Mouse (Mus musculus): ENCODE data around the gene 1190002N15Rik. TPM values are rescaled to one million over a fixed set of nuclear protein-coding genes. Genes with fewer than 3 reads are reported as not detected.

1190002N15Rik gene
- 49.7 and 56.2 TPM in 2 replicates for polyA plus RNA-seq (2014; fragmentation: Nextera tagmentation; extraction: Ambion mirVana)

DNA sequence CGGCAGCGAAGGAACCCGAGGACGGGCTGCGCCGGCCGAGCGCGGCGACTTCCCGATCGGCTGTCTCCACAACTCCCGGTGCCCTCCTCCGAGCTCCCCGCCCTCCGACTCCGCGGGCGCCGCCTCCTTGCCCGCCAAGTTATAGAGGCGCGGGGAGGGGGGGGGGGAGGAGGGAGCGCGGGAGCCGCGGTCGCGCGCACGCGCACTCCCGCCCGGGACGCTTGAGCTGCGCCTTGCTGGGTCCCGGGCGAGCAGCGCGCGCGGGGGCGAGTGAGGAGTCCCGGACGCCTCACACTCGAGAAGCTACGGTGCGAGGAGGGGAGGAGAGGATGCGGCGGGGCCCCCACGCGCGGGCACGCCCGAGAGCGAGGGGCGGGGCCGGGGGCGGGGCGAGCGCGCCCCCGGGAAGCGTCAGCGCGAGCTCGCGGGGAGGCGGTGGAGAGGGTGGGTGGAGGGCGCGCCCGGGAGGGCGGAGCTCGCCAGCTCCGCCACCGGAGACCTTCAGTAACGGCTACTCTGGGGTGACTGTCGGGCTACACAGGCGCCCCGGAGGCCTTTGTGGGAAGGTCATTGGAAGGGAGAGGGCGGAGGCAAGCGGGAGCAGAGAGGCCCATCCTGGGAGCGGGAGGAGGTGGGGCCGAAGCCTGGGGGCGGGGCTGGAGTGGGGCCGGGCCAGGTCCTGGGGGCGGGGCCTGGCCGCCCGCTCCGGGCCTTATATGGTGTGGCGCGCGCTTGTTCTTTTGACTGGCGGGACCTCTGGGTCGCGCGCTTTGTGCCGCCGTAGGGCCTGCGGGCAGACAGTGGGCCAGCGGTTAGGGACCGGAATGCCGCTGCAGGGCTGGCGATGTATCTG, at the start of gene 1190002N15Rik:
Gene 1190002N15Rik (minus strand): TSS at position 112 of the 853 bp plus-strand sequence.
- peak within 1 kb of the TSS; percentile 66 to 79 for H3K4me3 ChIP-seq (ENCODE audit: control insufficient read depth in 1 of 2, insufficient read depth in 1 of 2, low read depth in 1 of 2, low read length in 2 of 2)
- no peaks in the 10 kb centered on the region for H3K27me3 ChIP-seq (ENCODE audit: control insufficient read depth, insufficient read depth, low read length)
- peak within 1 kb of the TSS; percentile 94 to 98 for H3K27ac ChIP-seq (replicated peaks in 1 of 2; ENCODE audit: control insufficient read depth in 1 of 2, insufficient read depth in 1 of 2, low read depth in 2 of 2, low read length in 2 of 2)
- no peaks in the 10 kb centered on the region for H3K36me3 ChIP-seq (ENCODE audit: control insufficient read depth, insufficient read depth, low read length)
- peak; percentile 91 for ATAC-seq (ENCODE audit: insufficient number of reproducible peaks, insufficient read depth, low FRiP score, low read depth)
- peak within 1 kb of the TSS; percentile 95 for H3K9ac ChIP-seq (ENCODE audit: low read length)
- peaks cover 0 to 13% of the 10 kb centered on the region in 2 experiments; a peak in 3 of 4 replicates for H3K4me1 ChIP-seq (ENCODE audit: control insufficient read depth in 2 of 2, insufficient read depth in 2 of 2, low read length in 2 of 2)
- no peaks in the 10 kb centered on the region for H3K9me3 ChIP-seq (ENCODE audit: control insufficient read depth, low read length)
- WGBS: under 1% methylated on average over 85 of the region's 104 CpGs
- H3K4me2 ChIP-seq (ENCODE audit: low read length): peak within 1 kb of the TSS; percentile 73

DNA sequence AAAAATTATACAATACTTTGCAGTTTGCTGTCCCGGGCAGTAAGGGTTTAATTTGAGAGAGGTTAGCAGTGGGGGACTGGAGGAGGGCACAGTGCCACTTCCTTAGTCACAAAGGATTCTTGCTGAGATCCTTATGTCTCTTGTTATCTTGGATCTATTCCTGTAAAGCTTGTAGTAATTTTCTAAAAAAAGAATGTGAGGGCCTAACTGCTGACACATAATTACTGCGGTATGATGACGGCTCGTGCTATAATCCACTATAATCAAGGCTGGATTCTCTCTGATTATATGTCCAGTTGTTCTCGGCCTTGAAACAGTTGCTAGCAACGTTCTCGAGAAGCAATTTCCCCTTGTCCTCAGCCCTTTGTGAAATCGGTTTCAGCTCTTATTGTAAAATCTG, 44.4 kb upstream of the 1190002N15Rik start:
- no peak overlapping the region; a peak in 1 of 4 replicates for H3K27ac ChIP-seq (replicated peaks in 1 of 2; ENCODE audit: control insufficient read depth in 1 of 2, insufficient read depth in 1 of 2, low read depth in 2 of 2, low read length in 2 of 2)
- no peak overlapping the region; the same call in 1 of the 2 replicates for H3K9ac ChIP-seq (ENCODE audit: low read length)
- 33% methylated on average over 8 of the region's 8 CpGs for WGBS
- no peaks in the 10 kb centered on the region for H3K9me3 ChIP-seq (ENCODE audit: control insufficient read depth, low read length)
- H3K27me3 ChIP-seq (ENCODE audit: control insufficient read depth, insufficient read depth, low read length): no peaks in the 10 kb centered on the region
- H3K4me2 ChIP-seq (ENCODE audit: low read length): peak overlapping the region; percentile 32; the same call in 1 of the 2 replicates
- H3K4me1 ChIP-seq (ENCODE audit: control insufficient read depth in 2 of 2, insufficient read depth in 2 of 2, low read length in 2 of 2): peaks cover 2 to 14% of the 10 kb centered on the region in 2 experiments; a peak in 3 of 4 replicates
- no peak overlapping the region for H3K4me3 ChIP-seq (ENCODE audit: control insufficient read depth in 1 of 2, insufficient read depth in 1 of 2, low read depth in 1 of 2, low read length in 2 of 2)
- no peak for ATAC-seq (ENCODE audit: insufficient number of reproducible peaks, insufficient read depth, low FRiP score, low read depth)
- no peaks in the 10 kb centered on the region for H3K36me3 ChIP-seq (ENCODE audit: control insufficient read depth, insufficient read depth, low read length)

DNA sequence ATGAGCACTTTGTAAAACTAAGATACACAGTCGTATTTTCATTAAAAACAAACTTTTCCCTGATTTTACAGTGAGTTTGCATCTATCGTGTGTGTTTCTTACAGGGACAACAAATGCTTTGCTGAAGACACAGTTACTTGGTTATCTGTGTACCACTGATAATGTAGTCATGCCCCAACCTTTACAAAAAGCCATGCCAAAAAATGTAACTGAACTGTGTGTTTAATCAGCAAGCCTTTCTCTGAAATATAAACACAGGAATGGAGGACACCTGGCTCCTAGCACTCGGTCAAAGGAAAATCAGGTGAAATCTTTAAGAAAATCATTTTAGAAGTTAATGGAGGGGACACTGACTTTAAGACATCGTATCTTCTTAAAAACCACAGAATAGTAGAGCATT, 43.8 kb upstream of the 1190002N15Rik start:
- Histone ChIP-seq H3K36me3 (ENCODE audit: control insufficient read depth, insufficient read depth, low read length) (no peaks in the 10 kb centered on the region), H3K9ac (ENCODE audit: low read length) (no peak overlapping the region), H3K4me2 (ENCODE audit: low read length) (no peak overlapping the region), H3K27ac (replicated peaks in 1 of 2; ENCODE audit: control insufficient read depth in 1 of 2, insufficient read depth in 1 of 2, low read depth in 2 of 2, low read length in 2 of 2) (no peak overlapping the region), H3K9me3 (ENCODE audit: control insufficient read depth, low read length) (no peaks in the 10 kb centered on the region), H3K4me3 (ENCODE audit: control insufficient read depth in 1 of 2, insufficient read depth in 1 of 2, low read depth in 1 of 2, low read length in 2 of 2) (no peak overlapping the region), H3K27me3 (ENCODE audit: control insufficient read depth, insufficient read depth, low read length) (no peaks in the 10 kb centered on the region), H3K4me1 (ENCODE audit: control insufficient read depth in 2 of 2, insufficient read depth in 2 of 2, low read length in 2 of 2) (peaks cover 2 to 14% of the 10 kb centered on the region in 2 experiments; a peak in 3 of 4 replicates)
- ATAC-seq (ENCODE audit: insufficient number of reproducible peaks, insufficient read depth, low FRiP score, low read depth): no peak
- 79% methylated on average over 4 of the region's 4 CpGs for WGBS

DNA sequence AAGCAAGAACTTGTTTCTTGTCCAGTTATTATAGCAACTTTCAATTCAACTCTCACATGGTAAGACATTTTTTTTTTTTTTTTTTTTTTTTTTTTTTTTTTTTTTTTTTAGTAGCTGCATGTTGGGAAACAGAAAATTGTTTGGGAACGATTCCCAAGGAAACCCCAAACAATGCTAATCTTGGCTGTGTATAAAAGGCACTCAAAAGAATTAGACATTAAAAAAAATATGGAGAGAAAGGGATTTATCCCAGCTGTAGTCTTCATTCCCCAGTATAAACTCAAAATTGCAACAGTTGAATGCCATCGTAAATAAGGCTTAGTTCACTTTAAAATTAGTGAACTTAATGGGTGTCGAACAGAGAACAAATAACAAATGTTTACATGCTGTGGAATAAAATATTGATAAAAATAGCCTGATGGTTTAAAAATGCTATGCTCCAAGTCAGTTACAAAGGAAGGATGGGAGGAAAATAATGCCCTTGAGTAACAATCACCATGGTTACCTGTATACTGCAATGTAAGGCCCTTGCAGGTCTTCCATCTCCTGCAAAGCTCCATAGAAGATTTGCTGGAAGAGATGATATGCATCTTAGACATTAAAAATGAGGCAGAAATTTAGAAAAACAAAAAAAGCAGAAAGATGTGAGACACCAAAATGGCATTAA, 42.3 kb upstream of the 1190002N15Rik start:
- Histone ChIP-seq H3K4me3 (ENCODE audit: control insufficient read depth in 1 of 2, insufficient read depth in 1 of 2, low read depth in 1 of 2, low read length in 2 of 2) (no peak overlapping the region), H3K27ac (replicated peaks in 1 of 2; ENCODE audit: control insufficient read depth in 1 of 2, insufficient read depth in 1 of 2, low read depth in 2 of 2, low read length in 2 of 2) (no peak overlapping the region), H3K4me2 (ENCODE audit: low read length) (no peak overlapping the region), H3K36me3 (ENCODE audit: control insufficient read depth, insufficient read depth, low read length) (no peaks in the 10 kb centered on the region), H3K9me3 (ENCODE audit: control insufficient read depth, low read length) (no peaks in the 10 kb centered on the region), H3K4me1 (ENCODE audit: control insufficient read depth in 2 of 2, insufficient read depth in 2 of 2, low read length in 2 of 2) (peaks cover 2 to 14% of the 10 kb centered on the region in 2 experiments; a peak in 3 of 4 replicates), H3K9ac (ENCODE audit: low read length) (no peak overlapping the region), H3K27me3 (ENCODE audit: control insufficient read depth, insufficient read depth, low read length) (no peaks in the 10 kb centered on the region)
- no peak for ATAC-seq (ENCODE audit: insufficient number of reproducible peaks, insufficient read depth, low FRiP score, low read depth)
- WGBS: 87% methylated on average over 3 of the region's 3 CpGs

DNA sequence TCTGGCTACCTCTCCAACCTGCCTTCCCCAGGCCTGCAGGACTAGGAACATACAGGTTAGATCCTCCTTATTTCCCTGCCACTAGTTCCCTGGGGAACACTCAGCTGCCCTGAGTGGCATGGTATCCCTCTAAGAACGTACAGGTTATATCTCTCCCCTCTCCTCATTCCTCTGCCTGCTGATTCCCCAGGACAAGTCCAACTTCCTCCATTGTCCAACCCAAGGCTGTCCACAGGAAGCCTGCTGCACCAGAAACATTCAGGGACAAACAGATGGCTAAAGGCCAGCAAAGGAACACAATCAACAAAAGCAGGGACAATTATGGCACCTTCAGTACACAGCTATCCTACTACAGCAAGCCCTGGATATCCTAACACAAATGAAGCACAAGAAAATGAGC, 33.9 kb upstream of the 1190002N15Rik start:
- Histone ChIP-seq H3K27ac (replicated peaks in 1 of 2; ENCODE audit: control insufficient read depth in 1 of 2, insufficient read depth in 1 of 2, low read depth in 2 of 2, low read length in 2 of 2) (no peak overlapping the region), H3K36me3 (ENCODE audit: control insufficient read depth, insufficient read depth, low read length) (no peaks in the 10 kb centered on the region), H3K4me3 (ENCODE audit: control insufficient read depth in 1 of 2, insufficient read depth in 1 of 2, low read depth in 1 of 2, low read length in 2 of 2) (no peak overlapping the region), H3K9me3 (ENCODE audit: control insufficient read depth, low read length) (no peaks in the 10 kb centered on the region), H3K9ac (ENCODE audit: low read length) (no peak overlapping the region), H3K4me1 (ENCODE audit: control insufficient read depth in 2 of 2, insufficient read depth in 2 of 2, low read length in 2 of 2) (no peaks in the 10 kb centered on the region; a peak in 1 of 4 replicates), H3K4me2 (ENCODE audit: low read length) (no peak overlapping the region), H3K27me3 (ENCODE audit: control insufficient read depth, insufficient read depth, low read length) (no peaks in the 10 kb centered on the region)
- no peak for ATAC-seq (ENCODE audit: insufficient number of reproducible peaks, insufficient read depth, low FRiP score, low read depth)
- 35% methylated on average over 1 of the region's 1 CpGs for WGBS

DNA sequence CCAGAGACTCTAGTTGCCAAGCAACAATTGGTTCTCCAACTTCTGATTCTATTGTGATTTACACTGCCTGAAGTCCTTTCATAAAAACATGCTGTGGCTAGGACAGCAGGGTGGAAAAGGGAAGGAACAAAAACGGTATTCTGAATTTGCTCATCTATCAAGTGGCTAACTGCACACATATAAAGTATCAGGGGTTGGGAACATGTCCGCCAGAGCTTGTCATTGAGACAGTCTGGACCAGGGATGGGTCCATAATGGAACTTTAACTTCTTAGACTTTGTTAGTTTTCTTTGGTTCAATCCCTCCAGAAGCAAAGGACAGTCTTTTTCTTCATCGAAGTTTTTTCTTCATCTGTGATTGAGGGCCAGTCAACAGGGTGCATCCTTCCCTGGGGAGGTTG, 30.5 kb upstream of the 1190002N15Rik start:
- H3K4me1 ChIP-seq (ENCODE audit: control insufficient read depth in 2 of 2, insufficient read depth in 2 of 2, low read length in 2 of 2): no peaks in the 10 kb centered on the region
- no peak for ATAC-seq (ENCODE audit: insufficient number of reproducible peaks, insufficient read depth, low FRiP score, low read depth)
- WGBS: 77% methylated on average over 3 of the region's 3 CpGs
- no peaks in the 10 kb centered on the region for H3K9me3 ChIP-seq (ENCODE audit: control insufficient read depth, low read length)
- H3K27ac ChIP-seq (replicated peaks in 1 of 2; ENCODE audit: control insufficient read depth in 1 of 2, insufficient read depth in 1 of 2, low read depth in 2 of 2, low read length in 2 of 2): no peak overlapping the region
- no peak overlapping the region for H3K9ac ChIP-seq (ENCODE audit: low read length)
- H3K4me3 ChIP-seq (ENCODE audit: control insufficient read depth in 1 of 2, insufficient read depth in 1 of 2, low read depth in 1 of 2, low read length in 2 of 2): no peak overlapping the region
- no peak overlapping the region for H3K4me2 ChIP-seq (ENCODE audit: low read length)
- no peaks in the 10 kb centered on the region for H3K36me3 ChIP-seq (ENCODE audit: control insufficient read depth, insufficient read depth, low read length)
- H3K27me3 ChIP-seq (ENCODE audit: control insufficient read depth, insufficient read depth, low read length): no peaks in the 10 kb centered on the region

DNA sequence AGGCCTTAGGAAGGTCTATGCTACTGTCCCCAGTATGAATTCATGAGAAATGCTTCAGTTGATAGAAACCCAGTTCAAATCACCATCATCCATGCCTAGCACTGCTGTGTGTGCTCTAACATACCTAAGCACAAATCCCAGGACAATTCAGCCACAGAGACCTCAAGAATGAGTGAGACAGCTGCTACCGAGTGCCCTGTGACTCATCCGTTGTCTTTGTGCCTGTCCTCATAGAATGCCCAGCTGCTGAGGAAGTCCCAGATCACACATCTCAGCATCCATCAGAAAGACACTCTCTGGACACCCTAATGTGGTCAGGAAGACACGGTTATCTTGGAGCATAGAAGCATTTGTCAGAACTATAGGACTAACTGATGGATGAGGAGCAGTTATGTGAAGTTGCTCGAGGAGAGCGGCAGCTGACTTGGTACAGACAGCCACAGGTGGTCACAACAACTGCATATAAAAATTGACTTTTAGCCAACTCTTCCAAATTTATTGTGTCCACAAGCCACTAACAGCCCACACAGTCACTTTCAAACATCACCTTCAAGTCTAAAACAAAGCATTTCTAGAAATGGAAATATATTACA, 29.9 kb upstream of the 1190002N15Rik start:
- Histone ChIP-seq H3K4me1 (ENCODE audit: control insufficient read depth in 2 of 2, insufficient read depth in 2 of 2, low read length in 2 of 2) (0 out of 4 replicates have a peak, but pooled peaks cover 0 to 4% of the 10 kb centered on the region in 2 experiments), H3K9ac (ENCODE audit: low read length) (no peak overlapping the region), H3K4me2 (ENCODE audit: low read length) (no peak overlapping the region), H3K27ac (replicated peaks in 1 of 2; ENCODE audit: control insufficient read depth in 1 of 2, insufficient read depth in 1 of 2, low read depth in 2 of 2, low read length in 2 of 2) (no peak overlapping the region), H3K4me3 (ENCODE audit: control insufficient read depth in 1 of 2, insufficient read depth in 1 of 2, low read depth in 1 of 2, low read length in 2 of 2) (no peak overlapping the region), H3K9me3 (ENCODE audit: control insufficient read depth, low read length) (no peaks in the 10 kb centered on the region), H3K36me3 (ENCODE audit: control insufficient read depth, insufficient read depth, low read length) (no peaks in the 10 kb centered on the region), H3K27me3 (ENCODE audit: control insufficient read depth, insufficient read depth, low read length) (no peaks in the 10 kb centered on the region)
- 71% methylated on average over 5 of the region's 5 CpGs for WGBS
- no peak for ATAC-seq (ENCODE audit: insufficient number of reproducible peaks, insufficient read depth, low FRiP score, low read depth)

Measured in heart, embryonic 14.5 days (tissue).